Mouse (Mus musculus): ENCODE measurements at regions not wholly inside any gene's neighbourhood (a gene's known extent, or its start where the extent isn't known, plus 50 kb on each side); places are given as distances from the start of the nearest gene placed in this dataset.
A peak's percentile ranks its signal among the peaks of the same experiment; 100 is the strongest.

- peak; percentile 47; the same call in 1 of the 2 replicates for ATAC-seq (ENCODE audit: low TSS enrichment)
Observed at GRCm38 (mm10) chrX:43855901-43856300, 264.9 kb downstream of the Tex13c1 start.

- no peak for ATAC-seq (ENCODE audit: low TSS enrichment)
Observed at GRCm38 (mm10) chrX:43884890-43885289, 293.9 kb downstream of the Tex13c1 start.

Measured in frontal cortex, adult (tissue).